Mouse (Mus musculus): ENCODE measurements around the gene Ankrd54.

GRCm38 (mm10) chr15:79065086-79065770 is 2.5 kb upstream of the Ankrd54 start:
- TF ChIP-seq CTCF (IDR thresholded peaks at IDR 0.05; ENCODE audit: extremely low read depth, insufficient read depth, low read length) (no peak), POLR2A (IDR thresholded peaks at IDR 0.05; ENCODE audit: extremely low read depth, insufficient read depth, low read length) (no peak)
